Mouse (Mus musculus) G1E (cell line): ENCODE measurements around the gene Cfap157.

ENCODE experiments used
- CTCF ChIP-seq: IDR thresholded peaks from 2 replicates; pipeline ENCODE4 v1.5.1; 2012; ENCODE audit warnings: low read depth, low read length, inconsistent platforms, mixed read lengths
- GATA1 ChIP-seq: IDR thresholded peaks from 2 replicates; pipeline ENCODE4 v1.6.1; 2012; ENCODE audit warnings: borderline replicate concordance, low read length, inconsistent platforms, mixed read lengths
- GATA2 ChIP-seq: IDR thresholded peaks from 2 replicates; pipeline ENCODE4 v1.6.1; 2012; ENCODE audit warnings: low read depth, low read length, inconsistent platforms, borderline replicate concordance
- POLR2AphosphoS5 ChIP-seq: IDR thresholded peaks from 2 replicates; pipeline ENCODE4 v1.6.1; 2012; ENCODE audit warnings: low read depth, low read length, inconsistent platforms; ENCODE audit not compliant: insufficient replicate concordance

- no peak for TF ChIP-seq CTCF
- TF ChIP-seq GATA2, result no peak
- TF ChIP-seq GATA1, result no peak
- no peak for TF ChIP-seq POLR2AphosphoS5
Measured at GRCm38 (mm10) chr2:32778081-32778480, 6.1 kb downstream of the Cfap157 start.
